Mouse (Mus musculus) hindbrain, embryonic 11.5 days (tissue): ENCODE data around the gene Rhox4c. TPM values are rescaled to one million over a fixed set of nuclear protein-coding genes. Genes with fewer than 3 reads are reported as not detected.
"Not testable (repeated sequence)": the region's sequence is repeated elsewhere in the genome, so short reads cannot be mapped to it uniquely, and the experiment has no call there.

ENCODE experiments used
- ATAC-seq: fragments of 200-750 bp; cut with Nextera tagmentation; 2 replicates; pipeline ENCODE4 v1.8.0; 2017; ENCODE audit warnings: mild to moderate bottlenecking, moderate TSS enrichment, moderate library complexity; ENCODE audit not compliant: low FRiP score
- DNase-seq: peaks from one replicate; pipeline ENCODE4 v3.0.0-alpha.2; 2015; ENCODE audit warnings: low spot score
- H3K27ac ChIP-seq: fragments of 300-500 bp; sonication (generic); 2 replicates; pipeline ENCODE4 v1.5.1; 2014; ENCODE audit warnings: mild to moderate bottlenecking, low read depth, low read length
- H3K27me3 ChIP-seq: fragments of 300-500 bp; sonication (generic); 2 replicates; pipeline ENCODE4 v1.6.1; 2014; ENCODE audit warnings: mild to moderate bottlenecking, low read length, moderate library complexity, mixed read lengths; ENCODE audit not compliant: control insufficient read depth, insufficient read depth
- H3K36me3 ChIP-seq: fragments of 300-500 bp; sonication (generic); 2 replicates; pipeline ENCODE4 v1.6.1; 2014; ENCODE audit warnings: mild to moderate bottlenecking, low read length, moderate library complexity, mixed read lengths; ENCODE audit not compliant: control insufficient read depth, insufficient read depth
- H3K4me1 ChIP-seq: fragments of 300-500 bp; sonication (generic); replicated peaks from 2 replicates; pipeline ENCODE4 v1.6.1; 2014; ENCODE audit warnings: low read length, mixed read lengths; ENCODE audit not compliant: control insufficient read depth, insufficient read depth
- H3K4me2 ChIP-seq: fragments of 300-500 bp; sonication (generic); replicated peaks from 2 replicates; pipeline ENCODE4 v1.6.1; 2014; ENCODE audit warnings: mild to moderate bottlenecking, low read depth, low read length
- H3K4me3 ChIP-seq: fragments of 300-500 bp; sonication (generic); 2 replicates; pipeline ENCODE4 v1.5.1; 2014; ENCODE audit warnings: low read depth, low read length
- H3K9ac ChIP-seq: fragments of 300-500 bp; sonication (generic); 2 replicates; pipeline ENCODE4 v1.6.1; 2014; ENCODE audit warnings: low read depth, low read length
- H3K9me3 ChIP-seq: fragments of 300-500 bp; sonication (generic); 2 replicates; pipeline ENCODE4 v1.6.1; 2016; ENCODE audit warnings: low read length; ENCODE audit not compliant: control insufficient read depth
- WGBS: fragments of 180-500 bp; shearing (Covaris S2); extraction: QIAGEN DNeasy Blood & Tissue Kit; methylation state at CpG from one replicate; pipeline ENCODE4 v1.1.7; 2014; 5-methylcytosine and 5-hydroxymethylcytosine counted together
- polyA plus RNA-seq: library from polyadenylated mRNA; unstranded; fragments of >200 nt; fragmentation: Nextera tagmentation; extraction: Ambion mirVana; gene quantifications from 2 replicates; pipeline ENCODE4 v1.2.1, GENCODE M21; 2014

The Rhox4c gene
- 0.37 TPM in 1 of 2 replicates, not detected in the other for polyA plus RNA-seq

GRCm38 (mm10) chrX:37480037-37480436, at the start of gene Rhox4c:
Gene Rhox4c (plus strand): TSS chrX:37480337.
- DNase-seq, H3K4me1 ChIP-seq, H3K36me3 ChIP-seq, H3K4me2 ChIP-seq, H3K27me3 ChIP-seq, H3K4me3 ChIP-seq, H3K9me3 ChIP-seq, ATAC-seq, H3K9ac ChIP-seq, H3K27ac ChIP-seq: not testable (repeated sequence)
- 95% methylated on average over 14 of the region's 14 CpGs for WGBS

DNA sequence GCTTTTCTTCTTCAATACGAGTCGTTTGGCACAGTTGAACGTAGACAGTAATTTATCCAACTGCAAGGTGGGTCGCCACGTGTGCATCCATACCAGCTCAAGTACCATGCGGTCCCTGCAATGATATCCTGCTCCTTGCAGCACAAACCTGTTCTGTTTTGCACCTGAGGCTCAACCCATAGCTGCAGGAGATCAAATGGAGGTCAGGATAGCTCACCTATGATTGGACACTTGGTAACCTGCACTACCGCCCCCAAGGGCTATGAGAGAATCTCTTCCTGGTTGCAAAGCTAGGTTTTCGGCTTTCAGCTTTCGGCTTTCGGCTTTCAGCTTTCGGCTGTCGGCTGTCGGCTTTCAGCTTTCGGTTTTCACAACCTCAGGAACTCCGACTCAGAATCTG, 47.9 kb upstream of the Rhox4c start, which contains the start of gene Rhox4b:
TSS of gene Rhox4b (plus strand) at position 301 of the 400 bp plus-strand sequence.
- H3K36me3 ChIP-seq, ATAC-seq, H3K27ac ChIP-seq, DNase-seq, H3K4me1 ChIP-seq, H3K4me2 ChIP-seq, H3K27me3 ChIP-seq, H3K9me3 ChIP-seq, H3K4me3 ChIP-seq, H3K9ac ChIP-seq: not testable (repeated sequence)
- 86% methylated on average over 14 of the region's 15 CpGs for WGBS

- not testable (repeated sequence) for H3K4me3 ChIP-seq, H3K9me3 ChIP-seq, H3K9ac ChIP-seq, DNase-seq, H3K36me3 ChIP-seq, H3K27ac ChIP-seq, ATAC-seq, H3K4me1 ChIP-seq, H3K27me3 ChIP-seq, H3K4me2 ChIP-seq
- WGBS: 89% methylated on average over 6 of the region's 10 CpGs
Observed at GRCm38 (mm10) chrX:37453380-37453779, 26.8 kb upstream of the Rhox4c start, which contains the start of gene Rhox2c. Gene Rhox2c (plus strand): TSS chrX:37453680.

GRCm38 (mm10) chrX:37458285-37458684, 21.9 kb upstream of the Rhox4c start, which contains the start of gene Rhox3c:
Gene Rhox3c (plus strand): TSS chrX:37458585.
- not testable (repeated sequence) for H3K4me2 ChIP-seq, H3K9me3 ChIP-seq, ATAC-seq, H3K36me3 ChIP-seq, DNase-seq, H3K27ac ChIP-seq, H3K9ac ChIP-seq, H3K27me3 ChIP-seq, H3K4me1 ChIP-seq, H3K4me3 ChIP-seq
- 90% methylated on average over 3 of the region's 4 CpGs for WGBS

GRCm38 (mm10) chrX:37514059-37514458, 33.9 kb downstream of the Rhox4c start, which contains the start of gene Rhox4d:
Gene Rhox4d (plus strand): TSS chrX:37514359.
- H3K9me3 ChIP-seq, H3K4me2 ChIP-seq, H3K27me3 ChIP-seq, H3K36me3 ChIP-seq, H3K9ac ChIP-seq, ATAC-seq, H3K4me3 ChIP-seq, DNase-seq, H3K4me1 ChIP-seq, H3K27ac ChIP-seq: not testable (repeated sequence)
- WGBS: 95% methylated on average over 15 of the region's 18 CpGs

- H3K27me3 ChIP-seq, H3K4me2 ChIP-seq, H3K4me1 ChIP-seq, H3K36me3 ChIP-seq, DNase-seq, H3K9ac ChIP-seq, H3K27ac ChIP-seq, H3K4me3 ChIP-seq, H3K9me3 ChIP-seq, ATAC-seq: not testable (repeated sequence)
- 95% methylated on average over 2 of the region's 8 CpGs for WGBS
Observed at GRCm38 (mm10) chrX:37530152-37530551, 50.0 kb downstream of the Rhox4c start, which contains the start of gene Rhox2e. Gene Rhox2e (plus strand): TSS chrX:37530452.

Other genes with a start within 250 kb of the Rhox4c start
- 0.26 and 0.29 TPM in 2 replicates for gene Rhox2a, start 235.4 kb upstream of the Rhox4c start, polyA plus RNA-seq
- gene Rhox3a, start 230.4 kb upstream of the Rhox4c start, polyA plus RNA-seq: not detected in 2 replicates
- not detected in 2 replicates for gene Rhox4a, start 215.0 kb upstream of the Rhox4c start, polyA plus RNA-seq
- not detected in 2 replicates for gene Rhox3a2, start 100.3 kb upstream of the Rhox4c start, polyA plus RNA-seq
- gene Rhox4a2, start 89.5 kb upstream of the Rhox4c start, polyA plus RNA-seq: 4.2 TPM in 2 replicates
- gene Rhox2b, start 68.3 kb upstream of the Rhox4c start, polyA plus RNA-seq: 0.85 TPM in 1 of 2 replicates, not detected in the other
- gene Rhox4b, start 47.8 kb upstream of the Rhox4c start, polyA plus RNA-seq: 0.91 and 1.5 TPM in 2 replicates
- 2.4 and 4.1 TPM in 2 replicates for gene Rhox2c, start 26.7 kb upstream of the Rhox4c start, polyA plus RNA-seq
- gene Rhox3c, start 21.8 kb upstream of the Rhox4c start, polyA plus RNA-seq: not detected in 2 replicates
- gene Rhox2d, start 13.1 kb downstream of the Rhox4c start, polyA plus RNA-seq: 0.43 TPM in 1 of 2 replicates, not detected in the other
- 0.21 TPM in 1 of 2 replicates, not detected in the other for gene Rhox4d, start 34.0 kb downstream of the Rhox4c start, polyA plus RNA-seq
- gene Rhox2e, start 50.1 kb downstream of the Rhox4c start, polyA plus RNA-seq: 0.25 and 0.85 TPM in 2 replicates
- gene Rhox3e, start 61.7 kb downstream of the Rhox4c start, polyA plus RNA-seq: not detected in 2 replicates
- gene Rhox4e, start 77.1 kb downstream of the Rhox4c start, polyA plus RNA-seq: not detected in 2 replicates
- 0.31 and 0.89 TPM in 2 replicates for gene Rhox2f, start 91.1 kb downstream of the Rhox4c start, polyA plus RNA-seq
- gene Rhox3f, start 100.7 kb downstream of the Rhox4c start, polyA plus RNA-seq: not detected in 2 replicates
- 0.46 TPM in 1 of 2 replicates, not detected in the other for gene Rhox4f, start 127.4 kb downstream of the Rhox4c start, polyA plus RNA-seq
- gene Rhox3g, start 148.3 kb downstream of the Rhox4c start, polyA plus RNA-seq: not detected in 2 replicates
- not detected in 2 replicates for gene Rhox2g, start 163.1 kb downstream of the Rhox4c start, polyA plus RNA-seq
- gene Rhox4g, start 171.0 kb downstream of the Rhox4c start, polyA plus RNA-seq: not detected in 2 replicates
- not detected in 2 replicates for gene Rhox3h, start 188.4 kb downstream of the Rhox4c start, polyA plus RNA-seq
- not detected in 2 replicates for gene Rhox2h, start 192.9 kb downstream of the Rhox4c start, polyA plus RNA-seq